Mouse (Mus musculus): ENCODE data around the gene Lbr.

DNA sequence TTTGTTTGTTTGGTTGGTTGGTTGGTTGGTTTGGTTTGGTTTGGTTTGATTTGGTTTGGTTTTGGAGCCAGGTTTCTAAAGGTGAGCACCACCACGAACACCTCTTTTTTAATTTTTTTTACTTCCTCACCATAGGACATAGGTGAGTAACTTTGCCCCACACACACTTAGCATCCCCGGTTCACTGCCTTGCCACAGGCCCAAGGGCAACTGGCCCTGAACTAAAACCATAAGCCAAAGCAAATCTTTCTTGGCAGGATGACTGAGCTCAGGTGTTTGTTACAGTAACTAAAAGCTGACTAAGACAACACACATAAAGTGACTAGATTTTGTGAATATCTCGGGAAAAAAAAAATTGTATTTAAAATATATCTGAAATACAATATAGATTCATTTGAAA, 4.5 kb upstream of the Lbr start:
- TF ChIP-seq CTCF (IDR thresholded peaks at IDR 0.05; ENCODE audit: borderline replicate concordance, insufficient read depth, low read depth, low read length): no peak
- no peak for TF ChIP-seq POLR2A (IDR thresholded peaks at IDR 0.05; ENCODE audit: borderline replicate concordance, insufficient read depth, low read length)

Measured in cerebellum, adult 2 months (tissue).